Mouse (Mus musculus): Measurements from ENCODE around the gene Fbxl5. TPM values are rescaled to one million over a fixed set of nuclear protein-coding genes. Genes with fewer than 3 reads are reported as not detected.

The Fbxl5 gene
- total RNA-seq, 2 experiments from 2014 or later = 31.2 to 46.3 TPM

DNA sequence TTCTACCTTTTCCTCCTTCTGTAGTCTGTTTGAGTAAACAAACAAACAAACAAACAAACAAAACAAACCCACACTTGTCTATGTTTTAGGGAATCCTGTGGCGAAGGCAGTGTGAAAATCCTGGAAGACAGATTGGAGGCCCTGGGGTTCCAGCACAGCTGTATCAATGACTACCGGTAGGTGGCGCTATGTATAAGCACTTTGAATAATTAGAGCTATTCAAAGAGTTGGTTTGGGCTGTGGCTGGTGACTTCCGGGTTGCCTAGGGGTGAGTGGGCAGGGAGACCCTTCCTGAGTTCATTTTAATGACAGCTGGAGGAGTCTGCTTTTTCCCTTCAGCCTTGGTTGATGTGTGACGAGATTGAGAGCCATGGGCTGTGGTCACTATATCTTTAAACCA is 15.9 kb upstream of the Fbxl5 start:
- peak; percentile 69 for ATAC-seq (replicated peaks; ENCODE audit: poor library complexity, severe bottlenecking)

DNA sequence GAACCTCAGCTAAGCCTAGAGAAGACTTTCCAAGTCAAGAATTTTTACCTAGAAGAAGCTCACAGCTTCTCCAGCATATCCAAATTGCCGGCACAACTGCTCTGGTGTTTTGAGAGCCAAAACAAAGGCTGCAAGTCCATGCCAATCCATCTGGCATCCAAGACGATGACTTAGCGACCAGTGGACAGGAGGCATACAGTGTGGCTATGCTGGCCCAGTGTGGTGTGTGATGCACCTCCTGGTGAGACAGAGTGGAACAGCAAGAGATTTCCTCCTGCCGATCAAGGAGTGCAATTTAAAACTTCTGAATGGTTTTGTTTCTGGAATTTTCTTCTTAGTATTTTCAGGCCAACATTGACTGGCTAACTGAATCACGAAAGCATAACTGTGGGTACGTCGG is 15.2 kb upstream of the Fbxl5 start:
- ATAC-seq (replicated peaks; ENCODE audit: poor library complexity, severe bottlenecking) = no peak

- peak; percentile 10; the same call in 1 of the 2 replicates for ATAC-seq (replicated peaks; ENCODE audit: poor library complexity, severe bottlenecking)
These were observed 5.9 kb upstream of the Fbxl5 start for GRCm38 (mm10) chr5:43827366-43827765.

DNA sequence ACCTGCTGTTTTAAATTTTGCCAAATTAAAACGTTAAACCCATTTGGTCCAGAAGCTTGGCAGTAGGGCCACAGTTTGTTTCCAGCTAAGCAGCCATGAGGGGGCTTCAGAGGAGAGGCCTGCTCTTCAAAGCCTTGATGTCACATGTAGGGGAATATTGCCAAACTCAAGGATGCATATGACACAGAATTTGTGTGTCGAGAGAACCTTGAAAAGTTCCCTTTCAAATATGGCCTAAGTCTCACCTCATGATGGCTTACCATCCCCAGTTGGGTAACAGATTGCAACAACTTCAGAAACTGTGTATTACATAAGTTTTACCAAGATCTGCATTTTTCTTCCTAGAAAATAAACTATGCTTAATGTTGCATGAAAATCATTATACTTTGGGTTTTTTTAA is 5.4 kb upstream of the Fbxl5 start:
- ATAC-seq (replicated peaks; ENCODE audit: poor library complexity, severe bottlenecking) = peak; percentile 93

DNA sequence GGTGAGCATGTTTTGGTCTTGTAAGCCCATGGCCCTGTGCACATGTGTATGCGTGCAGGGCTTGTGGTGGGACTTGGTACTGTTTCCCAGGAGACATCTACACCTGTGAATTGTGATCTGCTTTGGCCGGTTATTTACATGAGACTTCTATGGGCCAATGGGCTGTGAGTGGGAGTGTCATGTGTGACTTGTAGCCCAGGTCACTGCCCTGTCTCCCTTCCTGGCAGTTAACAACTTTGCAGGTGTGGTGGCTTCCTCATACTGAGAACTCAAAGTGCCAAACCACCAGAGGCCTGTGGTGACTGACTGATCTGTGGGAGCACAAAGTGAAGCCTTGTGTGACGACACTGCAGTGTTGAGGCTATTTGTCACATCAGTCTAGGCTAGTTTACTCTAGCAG is 3.1 kb upstream of the Fbxl5 start:
- ATAC-seq (replicated peaks; ENCODE audit: poor library complexity, severe bottlenecking) = peak; percentile 69

GRCm38 (mm10) chr5:43822824-43823223 is 1.4 kb upstream of the Fbxl5 start:
- ATAC-seq (replicated peaks; ENCODE audit: poor library complexity, severe bottlenecking) = no peak

- no peak for ATAC-seq (replicated peaks; ENCODE audit: poor library complexity, severe bottlenecking)
These were observed 761 bp upstream of the Fbxl5 start for GRCm38 (mm10) chr5:43822199-43822598.

DNA sequence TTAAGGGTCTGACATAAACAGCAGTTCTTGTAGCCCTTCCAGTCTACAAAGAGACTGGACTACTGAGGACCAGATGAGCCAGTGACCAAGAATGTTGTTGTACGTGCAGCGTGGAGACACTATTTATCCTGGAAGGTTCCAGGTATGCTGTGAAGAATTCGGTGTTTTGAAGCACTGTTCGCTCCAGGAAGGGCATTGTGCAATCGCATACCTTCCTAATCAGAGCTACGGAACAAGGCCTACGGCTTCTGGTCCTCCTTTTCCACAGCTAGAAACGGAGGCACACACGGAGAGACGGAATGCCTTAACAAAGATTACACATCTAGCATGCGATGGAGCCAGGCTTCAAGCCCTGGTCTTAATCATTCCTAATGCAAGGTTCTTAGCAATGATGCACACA is 653 bp downstream of the Fbxl5 start:
- ATAC-seq (replicated peaks; ENCODE audit: poor library complexity, severe bottlenecking) = no peak

DNA sequence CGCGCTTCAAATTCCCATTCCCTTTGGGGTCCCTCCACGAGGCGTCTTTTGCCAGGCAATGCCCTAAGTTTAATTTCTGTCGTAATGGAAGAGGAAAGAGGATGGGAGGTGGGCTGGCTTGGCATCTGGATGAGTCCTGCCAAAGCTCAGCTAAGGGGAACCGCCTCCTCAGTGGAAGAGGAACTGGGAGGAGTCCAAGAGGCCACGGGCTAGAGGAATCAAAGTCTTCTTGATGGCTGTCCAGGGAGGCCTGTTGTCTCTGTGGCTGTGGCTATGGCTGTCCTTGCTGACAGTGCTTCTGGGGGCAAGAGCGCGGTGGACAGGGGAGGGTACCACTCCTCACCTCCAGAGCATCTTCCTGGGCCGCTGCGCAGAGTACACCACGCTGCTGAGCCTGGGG is 2.7 kb downstream of the Fbxl5 start, which contains the start of gene Bst1:
Bst1 (plus strand) TSS at position 191 of the 400 bp plus-strand sequence.
- ATAC-seq (replicated peaks; ENCODE audit: poor library complexity, severe bottlenecking) = peak; percentile 96

GRCm38 (mm10) chr5:43815769-43816168 is 5.7 kb downstream of the Fbxl5 start:
- ATAC-seq (replicated peaks; ENCODE audit: poor library complexity, severe bottlenecking) = no peak

DNA sequence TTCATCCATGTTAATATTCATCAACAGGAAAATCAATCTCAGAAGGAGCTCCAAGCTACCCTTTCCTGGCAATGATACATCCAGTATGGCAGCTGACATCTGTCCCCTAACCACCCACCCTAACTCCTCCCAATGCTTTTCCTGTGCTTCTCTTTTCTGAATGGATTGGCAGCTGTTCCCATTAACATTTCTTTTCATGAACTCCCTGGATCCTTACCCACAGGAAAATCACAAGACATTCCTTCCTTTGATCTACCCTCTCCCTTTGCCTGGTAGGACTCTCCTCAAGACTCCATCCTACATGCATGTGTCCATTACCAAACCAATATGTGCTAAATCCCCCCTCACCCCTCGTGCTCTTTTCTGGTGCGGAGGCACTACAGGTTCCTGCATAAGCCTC is 6.9 kb downstream of the Fbxl5 start:
- no peak for ATAC-seq (replicated peaks; ENCODE audit: poor library complexity, severe bottlenecking)

DNA sequence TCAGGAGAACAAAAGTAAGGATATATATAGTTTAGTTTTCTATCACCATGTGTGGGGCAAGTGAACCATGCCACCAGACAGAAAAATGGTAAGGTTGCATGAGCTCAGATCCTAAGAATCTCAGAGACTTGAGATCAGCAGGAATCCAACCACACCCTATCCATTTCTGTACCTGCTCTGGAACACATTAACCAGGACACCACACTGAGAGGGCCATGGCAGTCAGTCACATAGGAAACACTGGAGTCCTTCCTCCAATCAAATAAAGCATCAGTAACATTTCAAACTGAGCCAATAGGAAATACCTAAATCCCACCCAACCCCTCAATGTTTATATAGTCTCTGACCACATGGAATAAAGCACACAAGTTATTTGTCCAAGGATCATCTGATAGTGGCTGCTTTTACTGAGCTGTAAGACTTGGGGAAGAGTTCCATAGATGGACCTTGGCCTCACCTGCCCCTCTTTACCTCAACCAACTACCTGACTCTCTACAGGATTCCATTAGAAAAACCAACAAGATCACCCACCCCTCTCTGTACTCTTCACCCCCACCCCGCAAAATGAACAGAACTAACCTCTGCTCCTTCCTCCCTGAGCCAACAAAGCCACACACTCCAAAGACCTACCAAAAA is 10.9 kb downstream of the Fbxl5 start:
- ATAC-seq (replicated peaks; ENCODE audit: poor library complexity, severe bottlenecking) = no peak

DNA sequence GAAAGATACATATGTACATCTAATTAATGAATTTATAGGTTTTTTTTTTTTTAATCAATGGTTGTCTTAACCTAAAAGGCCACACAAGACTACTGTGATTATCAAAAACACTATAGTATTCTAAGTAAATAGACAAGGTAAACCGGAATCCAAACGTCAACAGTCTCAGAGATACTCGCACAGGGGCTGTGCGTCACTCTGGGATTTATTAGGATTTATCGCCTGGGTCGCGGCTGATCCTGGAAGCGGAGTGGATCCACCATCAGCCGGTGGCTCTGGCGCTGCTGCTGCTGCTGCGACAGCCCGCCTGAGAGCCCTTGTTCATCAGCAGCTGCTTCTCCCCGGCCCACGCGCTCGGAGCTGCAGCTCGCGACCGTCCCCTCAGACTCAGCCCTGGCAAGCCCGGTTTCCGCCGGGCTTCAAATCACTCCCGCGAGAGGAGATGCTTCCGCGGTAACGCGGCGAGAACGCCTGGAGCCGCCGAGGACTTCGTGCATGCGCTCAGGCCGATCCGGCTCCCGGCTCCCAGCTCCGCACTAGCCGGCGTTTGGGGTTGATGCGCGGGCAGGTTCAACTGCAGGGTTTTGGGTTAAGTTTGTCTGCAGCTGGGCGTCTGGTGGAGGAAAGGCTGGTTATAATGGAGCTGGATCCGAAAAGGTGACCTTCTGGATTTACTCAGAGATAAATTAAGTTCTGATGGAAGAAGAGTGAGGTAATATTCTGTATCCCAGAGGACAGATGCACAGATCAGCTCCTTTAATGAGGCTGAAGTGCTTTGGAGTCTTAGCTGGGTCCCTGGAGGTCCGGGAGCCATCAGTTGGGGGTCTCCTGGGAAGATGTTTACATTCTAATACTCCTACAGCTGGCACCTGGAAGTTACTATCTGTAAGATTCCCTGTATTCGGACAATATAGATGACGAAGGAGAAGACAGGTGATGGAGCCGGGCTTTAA is 13.4 kb downstream of the Fbxl5 start:
- peak; percentile 95 for ATAC-seq (replicated peaks; ENCODE audit: poor library complexity, severe bottlenecking)

DNA sequence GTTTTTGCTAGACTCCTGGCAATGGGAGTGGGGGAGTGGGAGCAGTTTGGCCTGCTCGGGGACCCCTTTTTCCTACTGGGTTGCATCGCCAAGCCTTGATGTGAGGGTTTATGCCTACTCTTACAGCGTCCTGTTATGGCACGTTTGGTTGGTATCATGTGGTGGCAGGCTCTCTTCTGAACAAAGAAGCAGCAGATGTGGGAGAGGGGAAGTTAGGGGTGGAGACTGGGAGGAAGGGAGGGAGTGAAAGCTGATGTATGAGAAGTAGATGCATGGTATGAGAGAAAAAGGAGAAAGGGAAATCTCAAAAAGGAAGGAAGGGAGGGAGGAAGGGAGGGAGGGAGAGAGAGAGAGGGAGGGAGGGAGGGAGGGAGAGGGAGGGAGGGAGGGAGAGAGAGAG is 14.5 kb downstream of the Fbxl5 start:
- ATAC-seq (replicated peaks; ENCODE audit: poor library complexity, severe bottlenecking) = peak; percentile 72

DNA sequence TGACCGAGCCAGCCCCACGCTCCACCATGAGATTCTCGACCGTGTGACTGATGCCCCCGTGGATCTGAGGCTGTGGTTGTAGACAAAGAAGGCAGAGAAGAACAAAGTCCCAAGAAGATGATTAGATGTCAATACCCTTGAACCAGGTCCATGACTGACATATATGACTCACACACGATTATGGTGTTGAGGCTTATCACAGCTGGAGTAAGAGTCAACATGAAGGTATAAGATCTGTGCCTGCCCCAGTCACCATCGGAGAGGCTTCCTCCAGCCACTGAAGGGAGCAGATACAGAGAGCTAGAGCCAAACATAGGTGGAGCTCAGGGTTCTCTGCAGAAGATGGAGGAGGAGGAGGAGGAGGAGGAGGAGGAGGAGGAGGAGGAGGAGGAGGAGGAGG is 15.1 kb downstream of the Fbxl5 start:
- no peak for ATAC-seq (replicated peaks; ENCODE audit: poor library complexity, severe bottlenecking)

DNA sequence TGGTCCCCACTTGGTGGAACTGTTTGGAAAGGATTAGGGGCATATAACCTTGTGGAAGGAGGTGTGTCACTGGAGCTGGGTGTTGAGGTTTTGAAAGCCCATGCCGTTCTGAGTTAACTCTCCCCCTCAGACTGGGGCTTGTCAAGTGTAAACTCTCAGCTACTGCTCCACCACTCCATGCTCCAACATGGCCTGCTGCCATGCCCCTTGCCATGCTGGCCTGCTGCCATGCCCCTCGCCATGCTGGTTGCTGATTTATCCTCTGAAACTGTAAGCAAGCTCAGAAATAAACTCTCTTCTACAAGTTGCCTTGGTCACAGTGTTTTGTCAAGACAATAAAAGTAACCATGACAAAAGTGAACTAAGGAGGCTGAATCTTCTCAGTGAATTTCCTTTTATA is 16.0 kb downstream of the Fbxl5 start:
- no peak for ATAC-seq (replicated peaks; ENCODE audit: poor library complexity, severe bottlenecking)

DNA sequence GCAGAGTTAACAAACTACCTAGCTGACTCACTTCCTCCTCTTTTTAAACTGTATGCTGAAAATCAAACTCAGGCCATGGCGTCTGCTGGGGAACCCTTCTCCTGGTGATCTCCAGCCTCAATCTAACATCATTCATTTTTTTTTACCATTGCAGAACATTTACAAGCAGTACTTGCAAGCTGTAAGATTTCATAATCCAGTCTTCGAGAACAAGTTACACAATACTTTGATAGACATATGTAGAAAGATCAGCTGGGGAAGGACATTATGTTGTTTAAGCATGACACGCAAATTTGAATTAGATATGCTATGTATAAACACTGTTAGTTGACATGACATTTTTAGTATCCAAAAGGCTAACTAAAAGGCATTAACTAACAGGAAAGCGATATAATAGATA is 19.6 kb downstream of the Fbxl5 start:
- ATAC-seq (replicated peaks; ENCODE audit: poor library complexity, severe bottlenecking) = peak; percentile 87

DNA sequence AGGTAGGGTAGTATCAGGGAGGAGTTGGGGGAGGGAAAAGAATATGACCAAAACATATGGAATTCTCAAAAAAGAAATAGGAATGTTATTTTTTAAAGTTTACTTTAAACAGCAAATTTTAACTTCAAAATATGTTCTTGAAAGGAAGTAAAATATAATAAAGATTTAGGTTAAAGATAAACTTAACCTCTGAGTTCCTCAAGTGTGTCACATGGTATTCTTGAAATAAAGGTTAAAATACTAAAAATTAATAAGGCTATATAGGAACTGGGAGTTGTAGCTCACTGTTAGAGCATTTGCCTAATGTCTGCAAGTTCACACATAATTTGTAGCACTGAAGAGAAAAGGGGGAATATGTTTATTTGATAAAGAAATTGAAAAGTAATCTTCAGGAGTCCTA is 20.2 kb downstream of the Fbxl5 start:
- ATAC-seq (replicated peaks; ENCODE audit: poor library complexity, severe bottlenecking) = no peak

DNA sequence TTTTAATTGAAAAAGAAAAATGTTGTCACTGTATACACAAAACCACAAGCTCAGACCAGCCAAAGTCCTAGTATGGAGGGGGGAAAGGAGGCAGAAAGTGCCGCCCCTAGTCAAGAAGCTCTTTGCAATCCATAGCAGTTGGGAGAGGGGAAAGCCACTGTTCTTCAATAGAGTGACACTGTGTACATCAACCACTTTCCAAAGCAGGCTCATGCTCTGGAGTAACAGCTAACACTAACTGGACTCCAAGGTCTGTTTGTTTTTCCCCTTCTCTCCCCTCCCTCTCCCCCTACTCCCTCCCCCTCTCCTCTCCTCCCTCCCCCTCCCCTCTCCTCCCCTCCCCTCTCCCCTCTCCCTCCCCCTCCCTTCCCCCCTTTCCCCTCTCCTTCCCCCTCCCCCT is 20.7 kb downstream of the Fbxl5 start:
- no peak for ATAC-seq (replicated peaks; ENCODE audit: poor library complexity, severe bottlenecking)

GRCm38 (mm10) chr5:43799530-43799929 is 21.9 kb downstream of the Fbxl5 start:
- peak; percentile 93 for ATAC-seq (replicated peaks; ENCODE audit: poor library complexity, severe bottlenecking)

DNA sequence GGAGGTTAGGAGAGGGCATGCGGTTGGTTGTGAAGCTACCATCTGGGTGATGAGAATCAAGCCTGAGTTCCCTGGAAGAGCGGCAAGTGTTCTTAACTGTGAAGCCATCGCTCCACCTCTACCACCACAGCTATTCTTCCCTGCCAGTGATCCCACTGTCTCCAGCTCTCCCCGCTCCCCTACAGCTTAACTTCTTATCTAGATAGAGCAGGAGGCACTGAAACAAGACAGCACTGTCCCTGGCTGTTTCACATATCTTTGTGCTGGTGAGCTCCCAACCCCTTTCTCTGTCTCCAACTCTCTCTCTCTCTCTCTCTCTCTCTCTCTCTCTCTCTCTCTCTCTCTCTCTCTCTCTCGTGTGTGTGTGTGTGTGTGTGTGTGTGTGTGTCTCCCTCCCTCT is 29.1 kb downstream of the Fbxl5 start:
- no peak for ATAC-seq (replicated peaks; ENCODE audit: poor library complexity, severe bottlenecking)

All from granulocyte monocyte progenitor cell, adult 5-6 weeks (primary cell).